Mouse (Mus musculus): ENCODE data around the gene Arhgef28.

The Arhgef28 gene

DNA sequence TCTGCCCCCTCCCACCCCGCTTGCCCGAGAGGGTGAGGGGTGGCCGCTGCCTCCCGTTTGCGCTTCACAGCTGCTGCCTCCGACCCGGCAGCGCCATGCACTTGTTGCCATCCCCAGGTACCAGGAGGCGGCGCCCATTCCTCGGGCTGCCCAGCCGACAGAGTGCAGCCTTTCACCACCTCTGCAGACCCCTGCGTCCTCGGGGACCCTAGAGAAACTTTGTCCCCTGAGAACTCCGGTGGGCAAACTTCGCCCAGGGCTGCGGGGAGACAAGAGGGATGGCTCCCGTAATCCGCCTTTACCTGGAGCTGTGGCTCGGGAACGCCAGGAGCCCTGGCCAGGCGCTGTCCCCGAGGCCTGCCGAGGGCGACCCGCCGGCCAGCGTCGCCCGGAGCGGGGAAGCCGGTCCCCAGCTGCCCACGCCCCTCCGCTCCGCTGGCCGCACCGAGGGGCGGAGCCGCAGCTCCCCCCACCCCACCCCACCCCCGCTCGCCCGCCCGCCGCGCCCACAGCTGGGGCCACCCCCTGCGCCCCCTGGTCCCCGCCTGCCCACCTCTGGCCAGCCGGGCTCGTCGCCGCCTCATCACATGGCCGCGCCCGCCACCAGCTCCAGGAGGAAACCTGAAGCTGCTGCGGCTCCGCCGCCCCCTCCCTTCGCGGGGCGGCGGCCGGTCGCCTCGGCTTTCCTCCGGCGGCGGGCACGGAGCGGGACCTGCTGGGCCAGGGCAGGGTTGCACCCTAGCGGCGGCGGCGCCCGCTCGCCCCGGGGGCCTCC lies at the start of gene Arhgef28:
Gene Arhgef28 (minus strand): TSS at position 669 of the 775 bp plus-strand sequence.
- peak; percentile 60 for DNase-seq (ENCODE audit: low spot score)

DNA sequence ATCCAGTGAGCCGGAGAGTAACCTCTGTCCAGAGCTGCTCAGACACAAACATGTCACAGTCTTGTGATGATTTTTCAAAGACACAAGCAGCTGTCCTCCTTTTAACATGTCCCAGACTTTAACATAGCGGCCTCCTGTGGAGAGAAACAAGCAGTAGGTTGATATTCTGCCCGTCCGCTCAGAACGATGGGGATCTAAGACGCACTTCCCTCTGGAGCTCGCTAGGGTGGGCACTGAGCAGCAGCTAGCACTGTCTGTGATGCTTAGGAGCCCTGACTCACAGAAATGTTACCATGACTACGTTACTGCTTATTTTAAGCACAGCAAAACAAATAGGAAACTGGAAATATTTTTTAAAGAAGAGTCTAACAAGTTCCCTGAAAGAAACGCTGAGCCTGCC lies 48.7 kb upstream of the Arhgef28 start:
- DNase-seq (ENCODE audit: low spot score) = no peak

DNA sequence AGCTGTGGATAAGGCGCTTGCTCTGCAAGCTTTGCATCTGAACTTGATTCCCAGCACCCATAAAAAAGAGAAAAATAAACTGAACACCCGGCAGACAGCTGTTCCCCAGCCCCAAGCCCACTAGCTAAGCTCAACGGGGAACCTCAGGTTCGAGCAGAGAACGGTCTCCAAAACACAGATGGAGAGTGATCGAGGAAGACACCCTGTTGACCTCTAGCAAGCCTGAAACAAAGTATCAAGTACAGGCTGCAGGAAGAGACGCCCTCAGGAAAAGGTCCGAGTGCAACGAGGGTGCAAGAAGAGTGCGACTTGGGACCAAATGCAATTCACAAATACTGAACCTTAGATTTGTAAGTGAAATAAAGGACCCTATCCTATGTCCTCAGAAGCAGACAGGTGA lies 43.4 kb upstream of the Arhgef28 start:
- no peak for DNase-seq (ENCODE audit: low spot score)

DNA sequence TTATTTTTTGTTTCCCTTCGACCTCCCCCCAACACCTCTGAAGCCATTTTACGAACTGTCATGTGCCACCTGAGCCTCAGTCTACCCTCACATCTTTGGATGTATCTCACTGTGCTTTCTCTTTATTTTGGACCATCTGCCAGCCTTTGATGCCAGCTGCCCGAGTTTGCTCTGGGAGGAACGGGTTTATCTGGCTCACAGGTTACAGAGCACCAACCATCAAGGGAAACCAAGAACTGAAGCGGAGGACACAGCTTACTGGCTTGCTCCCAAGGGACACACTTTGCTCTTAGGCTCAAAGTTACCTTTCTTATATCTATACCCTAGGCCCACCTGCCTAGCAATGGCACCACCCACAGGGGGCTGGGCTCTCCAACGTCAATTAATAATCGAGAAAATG lies 39.1 kb upstream of the Arhgef28 start:
- DNase-seq (ENCODE audit: low spot score) = no peak

DNA sequence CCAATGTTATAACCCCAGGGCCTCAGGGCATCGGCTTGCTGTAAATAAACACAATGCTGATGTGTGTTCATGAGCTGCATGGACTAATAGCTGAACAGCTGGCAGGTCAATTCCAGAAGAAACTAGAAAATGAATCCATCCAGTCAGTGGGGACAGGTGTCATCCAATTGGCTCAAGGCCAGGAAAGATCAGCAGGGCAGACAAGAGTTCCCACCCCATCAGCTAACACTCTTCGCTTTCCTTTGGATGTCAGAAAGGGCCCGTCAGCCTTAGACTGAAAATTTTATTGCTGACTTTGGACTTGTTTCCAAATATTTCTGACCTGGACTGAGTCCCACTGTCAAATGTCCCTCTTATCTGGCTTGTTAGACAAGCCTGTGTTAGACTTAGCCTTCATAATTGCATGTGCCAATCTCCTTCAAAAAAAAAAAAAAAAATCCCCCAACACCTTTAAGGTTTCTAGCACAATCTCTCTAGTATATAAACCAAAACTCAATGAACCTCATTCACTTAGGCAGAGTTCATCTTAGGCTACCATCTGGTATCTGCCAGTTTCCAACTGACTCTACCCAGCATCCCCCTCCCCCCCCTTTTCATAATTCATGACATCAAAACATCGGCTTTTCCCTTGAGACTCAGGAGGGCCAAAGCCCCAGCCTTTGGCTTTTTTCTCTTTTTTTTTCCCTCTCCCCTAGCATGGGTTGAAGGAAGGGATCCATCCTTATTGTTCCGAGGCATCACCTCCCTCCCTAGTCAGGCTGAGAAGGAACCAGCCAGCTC lies 38.5 kb upstream of the Arhgef28 start:
- DNase-seq (ENCODE audit: low spot score) = no peak

DNA sequence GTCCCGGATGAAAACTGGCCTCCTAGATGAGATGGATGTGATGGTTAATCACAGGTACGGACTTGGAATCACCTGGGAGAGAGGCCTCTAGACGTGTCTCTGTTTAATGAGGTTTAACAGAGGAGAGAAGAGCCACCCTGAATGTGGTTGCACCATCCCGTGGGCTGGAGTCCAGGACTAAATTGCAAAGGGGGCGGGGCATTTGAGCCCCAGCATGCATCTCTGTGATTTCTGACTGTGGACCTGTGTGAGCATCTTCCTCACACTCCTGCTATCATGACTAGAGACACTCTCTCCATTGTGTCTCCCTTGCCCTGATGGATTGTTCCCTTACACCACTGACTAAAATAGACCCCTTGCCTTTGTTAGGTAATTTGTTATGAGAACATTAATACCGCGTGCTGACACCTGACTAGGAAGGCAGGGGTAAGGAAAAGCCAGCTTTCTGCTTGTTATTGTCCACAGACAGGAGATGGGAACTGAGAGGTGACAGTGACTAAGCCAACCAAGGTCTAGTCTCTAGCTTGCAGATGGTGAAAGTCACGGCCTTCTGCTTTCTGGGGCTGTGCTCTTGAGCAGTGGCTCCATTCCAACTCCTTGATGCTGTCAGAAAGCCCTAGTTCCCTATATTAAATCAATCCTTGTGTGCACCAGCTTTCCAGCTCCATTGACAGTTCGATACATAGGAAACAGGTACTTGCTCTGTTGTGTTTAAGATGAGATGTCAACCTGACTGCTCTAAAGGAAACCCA lies 35.5 kb upstream of the Arhgef28 start:
- no peak for DNase-seq (ENCODE audit: low spot score)

DNA sequence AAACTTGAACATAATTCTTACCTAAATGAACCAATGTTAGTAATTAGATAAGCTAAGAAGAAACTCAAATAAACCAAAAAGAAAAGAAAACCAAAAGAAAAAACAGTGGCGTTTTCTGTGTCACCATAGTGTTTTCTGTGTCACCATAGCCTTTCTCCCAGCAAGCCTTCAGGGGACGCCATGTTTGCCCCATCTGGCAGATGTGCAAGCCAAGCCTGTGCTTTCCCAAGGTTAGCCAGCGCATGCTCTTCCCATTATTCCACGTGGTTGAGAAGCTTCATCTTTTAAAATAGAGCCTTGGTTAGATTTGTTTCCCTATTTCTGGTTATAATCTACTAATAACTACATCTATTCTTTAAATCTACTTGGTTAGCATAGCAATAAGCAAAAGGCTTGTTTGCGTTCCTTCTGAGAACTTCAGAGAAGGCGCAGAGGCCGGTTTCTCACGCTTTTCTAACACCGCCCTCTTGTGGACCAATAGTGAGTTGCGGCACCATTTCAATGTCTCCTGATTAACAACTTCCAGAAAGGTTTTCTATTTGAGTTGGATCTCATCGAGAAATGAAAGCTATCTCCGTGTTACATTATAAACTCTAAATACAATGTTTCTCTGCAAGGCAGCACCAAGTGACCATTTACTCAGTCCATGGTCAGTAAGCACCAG lies 33.9 kb upstream of the Arhgef28 start:
- peak; percentile 61 for DNase-seq (ENCODE audit: low spot score)

DNA sequence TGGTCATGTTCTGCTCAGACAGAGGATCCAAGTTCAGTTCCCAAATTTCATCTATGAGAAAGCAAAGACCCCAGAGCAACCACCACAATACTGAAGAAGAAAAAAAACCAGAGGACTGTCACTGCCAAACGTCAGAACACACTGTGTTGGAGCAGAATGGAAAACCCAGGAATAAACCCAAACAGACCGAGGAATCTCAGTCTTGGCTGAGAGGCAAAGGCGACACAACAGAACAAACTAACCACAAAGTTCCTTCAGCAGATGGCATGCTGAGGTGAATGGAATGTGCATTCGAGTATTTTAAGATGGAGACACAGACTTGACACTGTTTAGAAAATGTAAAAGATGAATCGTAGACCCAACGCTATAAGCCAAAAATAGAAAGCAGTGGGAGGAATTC lies 29.2 kb upstream of the Arhgef28 start:
- DNase-seq (ENCODE audit: low spot score) = no peak

DNA sequence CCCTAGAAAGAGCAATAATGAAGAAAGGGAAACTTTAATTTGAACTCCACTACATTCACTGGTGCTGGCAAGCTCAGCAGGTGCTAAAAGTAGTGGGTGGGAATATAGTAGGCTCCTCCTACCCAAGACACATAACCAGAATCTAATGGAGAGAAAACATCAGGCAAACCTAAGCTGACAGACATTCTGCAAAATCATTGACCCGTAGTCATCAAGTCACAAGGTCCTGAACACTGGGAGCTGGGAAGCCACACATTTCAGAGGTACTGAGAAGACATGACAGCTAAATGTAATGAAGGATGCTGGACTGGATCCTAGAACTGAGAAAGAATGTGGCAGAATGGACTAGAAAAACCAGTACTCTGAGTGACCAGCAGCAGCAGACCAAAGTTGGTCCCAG lies 24.3 kb upstream of the Arhgef28 start:
- no peak for DNase-seq (ENCODE audit: low spot score)

DNA sequence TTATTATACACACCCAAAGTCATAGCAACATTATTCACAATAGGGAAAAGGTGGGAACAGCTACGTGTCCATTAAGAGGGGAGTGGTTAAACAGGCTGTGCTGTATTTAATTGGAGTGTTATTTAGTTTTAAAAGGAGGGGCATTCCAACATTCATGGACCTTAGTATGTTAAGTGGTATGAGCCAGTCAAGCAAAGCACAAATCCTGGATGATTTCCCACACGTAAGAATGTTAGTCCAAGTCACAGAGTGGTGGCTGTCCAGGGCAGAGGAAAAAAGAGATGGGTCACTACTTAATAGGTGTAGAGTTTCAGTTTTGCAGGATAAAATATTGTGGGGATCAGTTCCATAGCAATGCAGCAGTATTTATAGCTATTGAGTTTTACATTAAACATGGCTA lies 20.0 kb upstream of the Arhgef28 start:
- DNase-seq (ENCODE audit: low spot score) = no peak

DNA sequence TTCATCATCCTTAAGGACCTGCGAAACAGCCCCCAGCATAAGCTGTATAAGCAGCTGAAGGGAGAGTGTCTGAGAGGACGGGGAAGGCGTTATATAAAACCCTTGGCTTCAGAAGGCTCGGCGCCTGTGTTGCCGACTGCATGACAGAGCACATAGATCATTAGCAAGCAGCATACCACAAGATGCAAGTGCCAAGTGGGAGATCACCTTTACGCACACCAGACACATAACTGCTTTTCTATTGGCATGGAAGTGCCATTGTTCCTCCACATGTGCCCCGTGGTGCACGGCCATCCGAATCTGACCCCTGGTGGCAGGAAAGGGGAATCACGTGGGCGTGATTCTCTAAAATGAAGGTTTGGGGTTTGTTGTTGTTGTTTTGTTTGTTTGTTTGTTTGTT lies 16.6 kb upstream of the Arhgef28 start:
- DNase-seq (ENCODE audit: low spot score) = no peak

DNA sequence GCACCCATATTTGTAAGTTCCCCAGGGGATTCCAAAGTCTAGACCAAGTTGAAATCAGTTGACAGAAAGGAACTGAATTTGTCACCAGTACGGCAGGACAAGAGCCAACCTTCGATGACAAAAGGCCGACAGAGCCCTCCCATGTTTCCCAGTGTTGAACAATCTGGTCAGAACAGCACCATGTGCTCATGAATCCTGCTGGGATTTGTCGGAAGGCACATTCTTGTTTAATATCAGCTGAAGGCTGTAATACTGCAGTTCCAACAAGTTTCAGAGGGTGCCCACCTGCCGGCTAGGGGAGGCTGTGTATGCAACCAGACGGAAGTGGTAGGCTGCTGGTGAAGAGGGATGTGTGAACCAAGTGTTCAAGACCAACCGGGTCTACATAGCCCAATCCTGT lies 3.9 kb upstream of the Arhgef28 start:
- no peak for DNase-seq (ENCODE audit: low spot score)

DNA sequence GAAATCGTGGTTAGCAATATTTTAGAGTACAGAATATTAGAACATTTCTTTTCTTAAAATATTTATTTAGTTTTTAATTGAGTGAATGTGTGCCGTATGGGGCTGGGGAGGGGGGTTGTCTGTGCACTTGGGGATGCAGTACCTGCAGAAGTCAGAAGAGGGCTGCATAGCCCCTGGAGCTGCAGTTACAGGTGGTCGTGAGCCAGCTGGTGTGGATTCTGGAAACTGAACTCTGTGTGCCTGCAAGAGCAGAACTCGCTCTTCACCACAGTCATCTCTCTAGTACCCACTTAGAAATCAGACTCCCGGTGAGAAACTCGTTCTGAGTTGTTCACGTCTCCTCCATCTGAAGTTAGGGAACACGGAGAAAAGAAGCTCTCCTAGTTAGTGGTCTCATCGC lies 2.6 kb upstream of the Arhgef28 start:
- no peak for DNase-seq (ENCODE audit: low spot score)

DNA sequence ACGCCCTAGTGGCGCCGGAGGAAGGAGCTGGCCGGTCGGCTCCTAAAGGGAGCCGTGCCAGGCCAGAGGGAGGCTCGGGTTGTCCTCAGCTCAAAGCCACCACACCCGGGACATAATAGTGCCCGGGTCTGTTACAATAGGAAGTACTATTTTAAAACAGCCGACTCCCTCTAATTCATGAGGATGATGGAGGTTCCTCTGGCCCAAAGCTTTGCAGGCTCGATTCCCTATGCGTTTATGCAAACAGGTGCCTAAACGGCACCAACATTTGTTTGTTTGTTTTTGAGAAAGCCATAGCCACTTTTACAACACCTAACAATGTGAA lies 269 bp upstream of the Arhgef28 start:
- no peak for DNase-seq (ENCODE audit: low spot score)

DNA sequence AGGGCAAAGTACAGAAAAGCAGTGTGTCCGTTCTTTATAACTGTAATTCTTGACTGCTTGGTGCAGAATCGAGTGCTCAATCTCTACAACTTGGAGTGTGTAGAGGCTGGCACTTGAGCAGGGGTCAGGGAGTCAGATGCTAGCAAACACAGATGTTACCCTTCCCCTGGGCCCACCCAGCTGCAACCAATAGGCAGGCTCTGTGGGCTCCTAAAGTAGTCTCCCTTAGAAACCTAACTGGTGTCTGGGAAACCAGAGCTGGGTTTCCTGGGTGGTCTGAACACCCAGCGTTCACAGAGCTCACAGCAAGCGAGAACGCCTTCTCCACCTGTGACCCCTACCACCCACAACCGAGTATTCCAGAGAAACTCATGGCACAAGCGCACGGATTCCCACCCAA lies 1.1 kb downstream of the Arhgef28 start:
- no peak for DNase-seq (ENCODE audit: low spot score)

DNA sequence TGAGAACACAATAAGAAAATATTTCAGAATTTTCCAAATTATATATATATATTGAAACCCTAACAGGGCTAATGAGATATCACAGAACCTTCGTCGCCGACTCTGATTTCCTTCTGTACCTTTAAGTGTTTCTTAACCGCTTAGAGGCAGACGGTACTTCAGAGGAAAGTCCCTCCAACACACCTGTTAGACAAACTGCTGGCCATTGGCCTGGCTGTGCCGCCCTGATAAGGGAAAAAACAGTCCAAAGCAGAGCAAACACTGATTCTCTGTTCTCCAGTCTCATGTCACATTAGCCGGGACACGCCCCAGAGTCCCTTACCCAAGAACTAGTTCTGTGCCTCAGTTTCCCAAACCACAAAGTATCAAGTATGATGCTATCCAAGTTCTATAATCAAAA lies 1.9 kb downstream of the Arhgef28 start:
- no peak for DNase-seq (ENCODE audit: low spot score)

DNA sequence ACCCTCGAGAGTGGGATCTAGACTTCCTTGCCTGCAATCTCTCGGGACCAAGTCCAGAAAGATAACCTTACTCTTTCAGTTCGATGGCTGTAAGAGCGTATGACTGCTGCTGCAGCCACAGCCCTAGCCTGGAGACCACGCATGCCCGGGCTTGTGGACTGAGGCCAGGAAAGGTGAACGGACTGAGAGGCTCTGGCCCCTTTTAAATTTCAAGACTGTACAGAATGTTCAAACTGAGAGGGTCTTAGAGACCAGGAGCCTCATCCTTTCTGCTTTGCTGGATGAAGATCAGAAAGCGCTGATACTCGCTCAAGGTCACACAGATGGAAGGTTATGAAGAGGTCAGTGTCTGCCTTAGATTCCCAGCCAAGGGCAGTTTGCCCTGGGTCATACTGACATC lies 4.8 kb downstream of the Arhgef28 start:
- DNase-seq (ENCODE audit: low spot score) = no peak

DNA sequence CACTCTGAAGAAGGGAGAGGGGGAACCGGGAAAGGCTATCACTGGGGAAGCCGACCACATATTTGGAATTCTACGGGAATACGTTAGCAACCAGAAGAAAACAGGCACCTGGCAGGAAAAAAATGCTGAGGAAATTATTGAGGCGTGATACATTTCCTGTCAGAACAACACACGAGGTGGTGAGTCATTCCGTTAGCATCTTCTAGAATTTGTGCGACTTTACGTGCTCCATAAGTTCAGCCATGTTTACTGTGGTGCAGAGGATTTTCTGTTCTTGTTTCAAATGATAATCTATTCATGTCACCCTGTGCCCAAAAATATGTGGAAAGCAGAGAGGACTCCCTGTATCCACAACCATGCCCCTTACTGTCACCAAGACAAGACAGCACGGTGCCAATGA lies 13.6 kb downstream of the Arhgef28 start:
- no peak for DNase-seq (ENCODE audit: low spot score)

DNA sequence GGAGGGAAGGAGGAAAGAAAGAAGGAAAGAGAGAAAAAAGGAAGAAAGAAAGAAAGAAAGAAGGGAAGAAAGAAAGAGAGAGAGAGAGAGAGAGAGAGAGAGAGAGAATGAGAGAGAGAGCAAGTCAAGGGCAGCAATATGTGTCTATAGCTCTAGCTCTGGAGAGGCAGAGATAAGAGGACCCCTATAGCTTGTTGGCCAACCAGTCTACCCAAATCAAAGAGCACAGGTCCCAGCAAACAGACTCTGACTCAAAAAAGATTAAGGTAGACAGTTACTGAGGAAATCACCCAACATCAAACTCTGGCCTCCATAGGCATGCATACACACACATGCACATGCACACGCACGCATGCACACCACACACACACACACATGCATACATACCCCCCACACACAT lies 17.7 kb downstream of the Arhgef28 start:
- no peak for DNase-seq (ENCODE audit: low spot score)

DNA sequence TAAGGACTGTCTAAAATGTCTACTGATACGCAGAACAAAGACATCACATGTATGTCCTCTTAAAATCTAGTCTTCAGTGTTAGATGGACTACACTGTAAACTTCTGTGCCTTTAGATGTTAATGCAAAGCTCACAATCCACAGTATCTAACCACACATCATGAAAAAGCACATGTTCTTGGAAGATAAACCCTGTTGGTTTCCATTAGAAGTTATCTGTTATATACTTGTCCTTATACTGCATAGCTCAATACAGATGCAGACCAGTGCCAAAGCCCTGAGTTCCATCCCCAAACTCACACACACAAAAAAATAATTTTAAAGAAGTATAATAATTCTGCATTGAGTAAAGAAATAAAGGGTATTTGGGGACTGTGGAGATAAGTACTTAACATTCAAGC lies 18.3 kb downstream of the Arhgef28 start:
- no peak for DNase-seq (ENCODE audit: low spot score)

DNA sequence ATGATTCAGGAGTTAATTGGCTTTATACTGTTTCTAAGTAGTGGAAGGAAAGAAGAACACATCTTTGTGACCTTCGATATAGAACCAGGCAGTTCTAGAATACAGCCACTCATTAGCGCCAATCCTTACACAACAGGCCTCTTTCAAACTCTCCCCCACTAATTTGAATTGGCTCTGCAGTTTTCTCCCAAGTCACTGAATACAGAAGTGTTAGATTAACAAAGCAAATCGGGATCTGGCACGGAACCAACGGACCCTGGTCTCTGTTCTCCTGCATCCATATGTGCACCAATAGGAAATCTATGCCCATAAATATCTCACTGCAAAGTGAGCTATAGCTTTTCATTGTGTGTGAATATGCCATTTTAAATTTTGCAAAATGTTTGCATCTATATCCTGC lies 20.1 kb downstream of the Arhgef28 start:
- no peak for DNase-seq (ENCODE audit: low spot score)

DNA sequence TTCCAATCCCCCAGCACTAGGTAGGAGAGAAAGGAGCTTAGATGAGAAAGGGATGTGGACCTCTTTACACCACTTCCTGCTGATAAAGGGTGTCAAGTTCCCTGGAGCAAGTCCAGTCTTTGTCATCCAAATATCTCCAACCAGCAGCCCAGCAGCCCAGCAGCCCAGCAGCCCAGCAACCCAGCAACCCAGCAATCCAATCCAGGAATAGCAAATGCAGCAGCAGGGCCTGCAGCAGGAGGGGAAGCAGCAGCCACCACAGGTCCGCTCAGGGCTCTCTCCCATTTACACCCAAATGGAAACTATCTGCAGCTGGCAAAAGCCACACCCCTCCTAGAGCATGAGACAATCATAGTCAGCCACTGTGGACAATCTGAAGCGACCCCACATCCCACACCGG lies 21.6 kb downstream of the Arhgef28 start:
- DNase-seq (ENCODE audit: low spot score) = no peak

Data from urinary bladder, postnatal 25 days (tissue).